ENCODE assay signal across 8 mouse cellular contexts in the genomic region with DNA sequence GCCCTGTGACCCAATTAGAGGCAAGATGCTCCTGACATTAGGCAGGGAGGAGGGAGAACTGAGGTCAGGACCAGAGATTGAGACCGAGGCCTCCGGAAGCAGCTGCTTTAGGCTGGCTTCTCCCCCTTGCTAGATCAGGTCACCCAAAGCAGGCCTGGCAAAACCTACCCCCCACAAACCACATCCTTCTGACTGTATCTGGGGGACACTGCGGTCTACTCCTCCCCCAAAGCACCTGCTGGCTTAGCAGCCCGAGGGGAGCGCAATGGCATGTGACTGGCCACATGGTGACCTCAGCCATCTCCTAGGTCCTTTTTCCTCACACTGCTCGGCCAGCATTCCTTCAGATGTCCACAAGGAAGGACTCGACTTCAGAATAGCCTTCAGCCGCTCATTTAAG. TPM values are rescaled to one million over a fixed set of nuclear protein-coding genes. Genes with fewer than 3 reads are reported as not detected.
DNase-seq lines count a peak whose midpoint lies in the region; ATAC-seq and TF ChIP-seq lines count a peak whose summit lies in the region.
"Had no signal": no experiment of that assay in that cellular context is flagged by ENCODE, and none has a peak within 500 bp of the region (broad histone marks: within the 10 kb centered on the region; RNA-seq: fewer than 3 reads in every experiment).

No protein-coding gene starts in this region.

- no peak for TF ChIP-seq CTCF in heart, postnatal 0 days (IDR thresholded peaks at IDR 0.05; ENCODE audit: low read depth)

- no peaks in the 10 kb centered on the region for H3K9me3 ChIP-seq in neural tube, embryonic 12.5 days
- no peaks in the 10 kb centered on the region for H3K9me3 ChIP-seq in heart, postnatal 0 days (replicated peaks; ENCODE audit: control insufficient read depth, low read length)
- H3K9me3 ChIP-seq in liver, embryonic 11.5 days (ENCODE audit: control insufficient read depth, low read length), result no peaks in the 10 kb centered on the region
- H3K9me3 ChIP-seq in stomach, embryonic 15.5 days, result no peaks in the 10 kb centered on the region

- no peak for TF ChIP-seq EP300 in heart, postnatal 0 days (IDR thresholded peaks at IDR 0.05; ENCODE audit: low read depth)

- H3K4me3 ChIP-seq in neural tube, embryonic 12.5 days, result no peak overlapping the region
- H3K4me3 ChIP-seq in heart, postnatal 0 days (ENCODE audit: low read depth, low read length), result no peak overlapping the region; the same call in 1 of the 2 replicates
- peak overlapping the region; percentile 57 for H3K4me3 ChIP-seq in liver, embryonic 11.5 days (ENCODE audit: low read depth, low read length)
- peak overlapping the region; percentile 57 for H3K4me3 ChIP-seq in stomach, embryonic 15.5 days (replicated peaks)

- peak overlapping the region; percentile 92 for H3K4me2 ChIP-seq in neural tube, embryonic 12.5 days (replicated peaks)
- peak overlapping the region; percentile 87 for H3K4me2 ChIP-seq in heart, postnatal 0 days (ENCODE audit: low read depth, low read length)
- H3K4me2 ChIP-seq in liver, embryonic 11.5 days, result peak overlapping the region; percentile 65
- peak overlapping the region; percentile 73 for H3K4me2 ChIP-seq in stomach, embryonic 15.5 days

- ATAC-seq in neural tube, embryonic 12.5 days (ENCODE audit: low FRiP score, low read depth), result no peak
- ATAC-seq in heart, postnatal 0 days (ENCODE audit: insufficient read depth, low read depth), result no peak
- no peak for ATAC-seq in liver, embryonic 11.5 days (replicated peaks; ENCODE audit: low FRiP score)
- ATAC-seq in stomach, embryonic 15.5 days (ENCODE audit: insufficient read depth, low FRiP score, low read depth), result no peak

- no peaks in the 10 kb centered on the region for H3K36me3 ChIP-seq in neural tube, embryonic 12.5 days
- H3K36me3 ChIP-seq in heart, postnatal 0 days (replicated peaks; ENCODE audit: control insufficient read depth, insufficient read depth, low read length), result no peaks in the 10 kb centered on the region
- no peaks in the 10 kb centered on the region for H3K36me3 ChIP-seq in liver, embryonic 11.5 days (ENCODE audit: control insufficient read depth, insufficient read depth, low read length)
- no peaks in the 10 kb centered on the region for H3K36me3 ChIP-seq in stomach, embryonic 15.5 days

- peaks cover 19% of the 10 kb centered on the region for H3K4me1 ChIP-seq in neural tube, embryonic 12.5 days
- H3K4me1 ChIP-seq in heart, postnatal 0 days (ENCODE audit: control insufficient read depth, insufficient read depth), result peaks cover 26% of the 10 kb centered on the region
- H3K4me1 ChIP-seq in liver, embryonic 11.5 days (replicated peaks; ENCODE audit: control insufficient read depth, insufficient read depth, low read length), result peaks cover 9% of the 10 kb centered on the region
- H3K4me1 ChIP-seq in stomach, embryonic 15.5 days, result peaks cover 46% of the 10 kb centered on the region

- 32% methylated on average over 8 of the region's 8 CpGs for WGBS in neural tube, embryonic 12.5 days
- 56% methylated on average over 8 of the region's 8 CpGs for WGBS in heart, postnatal 0 days
- 22% methylated on average over 8 of the region's 8 CpGs for WGBS in liver, embryonic 11.5 days
- WGBS in stomach, embryonic 15.5 days, result 29% methylated on average over 8 of the region's 8 CpGs

- no peak overlapping the region for H3K9ac ChIP-seq in neural tube, embryonic 12.5 days
- peak overlapping the region; percentile 0; the same call in 1 of the 2 replicates for H3K9ac ChIP-seq in heart, postnatal 0 days (replicated peaks; ENCODE audit: low read depth, low read length)
- H3K9ac ChIP-seq in liver, embryonic 11.5 days (ENCODE audit: low read depth, low read length), result 0 out of 2 replicates have a peak overlapping the region, but pooled peaks have one; percentile 15
- peak overlapping the region; percentile 57; the same call in 1 of the 2 replicates for H3K9ac ChIP-seq in stomach, embryonic 15.5 days

- H3K27me3 ChIP-seq in neural tube, embryonic 12.5 days (replicated peaks), result peaks cover 17% of the 10 kb centered on the region
- peaks cover 29% of the 10 kb centered on the region for H3K27me3 ChIP-seq in heart, postnatal 0 days (ENCODE audit: control insufficient read depth, insufficient read depth, low read length)
- peaks cover 42% of the 10 kb centered on the region for H3K27me3 ChIP-seq in liver, embryonic 11.5 days (replicated peaks; ENCODE audit: control insufficient read depth, insufficient read depth, low read length)
- H3K27me3 ChIP-seq in stomach, embryonic 15.5 days (replicated peaks), result no peaks in the 10 kb centered on the region

- no peak for DNase-seq in neural tube, embryonic 10.5 days (ENCODE audit: extremely low spot score, low spot score)
- no peak for DNase-seq in heart, postnatal 0 days (ENCODE audit: low spot score)
- DNase-seq in liver, embryonic 11.5 days (ENCODE audit: low spot score), result no peak
- no peak for DNase-seq in cerebellum, postnatal 4 days (ENCODE audit: low spot score in 2 of 2)
- DNase-seq in cerebellum, adult 18-20 months, result no peak

- H3K27ac ChIP-seq in neural tube, embryonic 12.5 days, result no peak overlapping the region
- no peak overlapping the region for H3K27ac ChIP-seq in heart, postnatal 0 days (ENCODE audit: low read depth)
- no peak overlapping the region for H3K27ac ChIP-seq in liver, embryonic 11.5 days (ENCODE audit: low read depth, low read length)
- peak overlapping the region; percentile 57 for H3K27ac ChIP-seq in stomach, embryonic 15.5 days

RNA-seq across cellular contexts. Expression of a gene that starts 2.5 kb away (rescaled TPM):
- 9.7 and 11.7 TPM in 2 replicates for polyA plus RNA-seq in neural tube, embryonic 12.5 days (2016; fragmentation: Nextera tagmentation; extraction: Ambion mirVana)
- total RNA-seq in heart, postnatal 0 days (2014; rRNA removed; ENCODE audit: low replicate concordance), result 42.2 and 46.5 TPM in 2 replicates
- polyA plus RNA-seq in heart, postnatal 0 days (2015; fragmentation: Nextera tagmentation; extraction: Ambion mirVana), result 30.4 and 30.7 TPM in 2 replicates
- 38.9 and 39.2 TPM in 2 replicates for polyA plus RNA-seq in liver, embryonic 11.5 days (2014; fragmentation: Nextera tagmentation; extraction: Ambion mirVana)
- polyA plus RNA-seq in stomach, embryonic 15.5 days (2015; fragmentation: Nextera tagmentation; extraction: Ambion mirVana), result 132 and 135 TPM in 2 replicates

RNA-seq across cellular contexts. Expression of a gene that starts 15.6 kb away (rescaled TPM):
- 72.8 and 82.7 TPM in 2 replicates for polyA plus RNA-seq in neural tube, embryonic 12.5 days (2016; fragmentation: Nextera tagmentation; extraction: Ambion mirVana)
- total RNA-seq in heart, postnatal 0 days (2014; rRNA removed; ENCODE audit: low replicate concordance), result 71.8 and 87.9 TPM in 2 replicates
- 37.6 and 39.1 TPM in 2 replicates for polyA plus RNA-seq in heart, postnatal 0 days (2015; fragmentation: Nextera tagmentation; extraction: Ambion mirVana)
- 49.1 and 52.8 TPM in 2 replicates for polyA plus RNA-seq in liver, embryonic 11.5 days (2014; fragmentation: Nextera tagmentation; extraction: Ambion mirVana)
- polyA plus RNA-seq in stomach, embryonic 15.5 days (2015; fragmentation: Nextera tagmentation; extraction: Ambion mirVana), result 60.6 and 61.8 TPM in 2 replicates

RNA-seq across cellular contexts. Expression of a gene that starts 19.6 kb away (rescaled TPM):
- 6.0 and 6.5 TPM in 2 replicates for polyA plus RNA-seq in neural tube, embryonic 12.5 days (2016; fragmentation: Nextera tagmentation; extraction: Ambion mirVana)
- 6.7 and 34.3 TPM in 2 replicates for total RNA-seq in heart, postnatal 0 days (2014; rRNA removed; ENCODE audit: low replicate concordance)
- 15.4 and 15.5 TPM in 2 replicates for polyA plus RNA-seq in heart, postnatal 0 days (2015; fragmentation: Nextera tagmentation; extraction: Ambion mirVana)
- 4.4 and 7.4 TPM in 2 replicates for polyA plus RNA-seq in liver, embryonic 11.5 days (2014; fragmentation: Nextera tagmentation; extraction: Ambion mirVana)
- polyA plus RNA-seq in stomach, embryonic 15.5 days (2015; fragmentation: Nextera tagmentation; extraction: Ambion mirVana), result 17.9 and 18.1 TPM in 2 replicates

RNA-seq across cellular contexts. Expression of a gene that starts 32.4 kb away (rescaled TPM):
- polyA plus RNA-seq in neural tube, embryonic 12.5 days (2016; fragmentation: Nextera tagmentation; extraction: Ambion mirVana), result not detected in 2 replicates
- not detected in 2 replicates for total RNA-seq in heart, postnatal 0 days (2014; rRNA removed; ENCODE audit: low replicate concordance)
- not detected in 2 replicates for polyA plus RNA-seq in heart, postnatal 0 days (2015; fragmentation: Nextera tagmentation; extraction: Ambion mirVana)
- polyA plus RNA-seq in liver, embryonic 11.5 days (2014; fragmentation: Nextera tagmentation; extraction: Ambion mirVana), result not detected in 2 replicates
- 0.14 TPM in 1 of 2 replicates, not detected in the other for polyA plus RNA-seq in stomach, embryonic 15.5 days (2015; fragmentation: Nextera tagmentation; extraction: Ambion mirVana)
- polyA plus RNA-seq: gonadal fat pad, adult 2 months had no signal

RNA-seq across cellular contexts. Expression of a gene that starts 36.2 kb away (rescaled TPM):
- 8.2 and 9.0 TPM in 2 replicates for polyA plus RNA-seq in neural tube, embryonic 12.5 days (2016; fragmentation: Nextera tagmentation; extraction: Ambion mirVana)
- 1.7 and 3.3 TPM in 2 replicates for total RNA-seq in heart, postnatal 0 days (2014; rRNA removed; ENCODE audit: low replicate concordance)
- 1.1 and 1.5 TPM in 2 replicates for polyA plus RNA-seq in heart, postnatal 0 days (2015; fragmentation: Nextera tagmentation; extraction: Ambion mirVana)
- 0.14 and 0.32 TPM in 2 replicates for polyA plus RNA-seq in liver, embryonic 11.5 days (2014; fragmentation: Nextera tagmentation; extraction: Ambion mirVana)
- 12.4 and 14.7 TPM in 2 replicates for polyA plus RNA-seq in stomach, embryonic 15.5 days (2015; fragmentation: Nextera tagmentation; extraction: Ambion mirVana)

Comparison
In these comparisons a context has a peak if more than half of its experiments do, and no peak if none do; other contexts are left out.
1. H3K4me3 ChIP-seq: peak in liver, embryonic 11.5 days (single experiment) and stomach, embryonic 15.5 days (single experiment); none in neural tube, embryonic 12.5 days (single experiment) and heart, postnatal 0 days (single experiment).
2. Peak in every context shown above with its lines, with median percentiles within 50 percentile points of each other: H3K4me2 ChIP-seq.